Comparison of ENCODE assay signal across 18 mouse cellular contexts in genomic region chr12:24857354-24857753, GRCm38 (mm10). TPM values are rescaled to one million over a fixed set of nuclear protein-coding genes. Genes with fewer than 3 reads are reported as not detected.
"Had no signal": no experiment of that assay in that cellular context is flagged by ENCODE, and none has a peak within 500 bp of the region (broad histone marks: within the 10 kb centered on the region; RNA-seq: fewer than 3 reads in every experiment).

No protein-coding gene starts in this region.

- ATAC-seq: liver, embryonic 12.5 days had no signal

- H3K27ac ChIP-seq: limb, embryonic 10.5 days; limb, embryonic 13.5 days; liver, embryonic 12.5 days; liver, embryonic 15.5 days; lung, embryonic 15.5 days; macrophage; stomach, postnatal 0 days had no signal

- H3K4me3 ChIP-seq: limb, embryonic 10.5 days; limb, embryonic 13.5 days; liver, embryonic 12.5 days; liver, embryonic 15.5 days; lung, embryonic 15.5 days; megakaryocyte, embryonic 14.5 days had no signal

- DNase-seq: kidney, adult 18-20 months; kidney, adult 9 months; kidney, postnatal 10 days; kidney, postnatal 36 days; liver; lung, adult 18-20 months; midbrain, embryonic 14.5 days; thymus, adult 2 months; thymus, postnatal 14 days; thymus, postnatal 4 days had no signal

RNA-seq across cellular contexts. Expression of gene Mboat2, which starts 26.7 kb away (rescaled TPM):
- polyA plus RNA-seq: macrophage had no signal
